Mouse (Mus musculus): ENCODE results near the gene Slc35d1. TPM values are rescaled to one million over a fixed set of nuclear protein-coding genes. Genes with fewer than 3 reads are reported as not detected.
A peak's percentile ranks its signal among the peaks of the same experiment; 100 is the strongest.

Gene Slc35d1
- 12.7 and 12.8 TPM in 2 replicates for polyA plus RNA-seq (2016; fragmentation: Nextera tagmentation; extraction: Ambion mirVana)

GRCm38 (mm10) chr4:103214925-103215820 is at the start of gene Slc35d1:
Gene Slc35d1 (minus strand): TSS chr4:103215164.
- peak within 1 kb of the TSS; percentile 83 for H3K4me3 ChIP-seq
- ATAC-seq (ENCODE audit: low FRiP score): peak; percentile 97
- 2% methylated on average over 64 of the region's 70 CpGs for WGBS

GRCm38 (mm10) chr4:103263812-103264396 is 48.9 kb upstream of the Slc35d1 start:
- no peaks in the 10 kb centered on the region for H3K36me3 ChIP-seq
- H3K4me2 ChIP-seq (replicated peaks): no peak overlapping the region
- 26% methylated on average over 8 of the region's 8 CpGs for WGBS
- no peak overlapping the region for H3K27ac ChIP-seq
- H3K4me3 ChIP-seq: no peak overlapping the region
- H3K9me3 ChIP-seq (replicated peaks): no peaks in the 10 kb centered on the region
- peaks cover 8% of the 10 kb centered on the region; the same call in 1 of the 2 replicates for H3K4me1 ChIP-seq
- no peaks in the 10 kb centered on the region for H3K27me3 ChIP-seq
- no peak overlapping the region for H3K9ac ChIP-seq
- ATAC-seq (ENCODE audit: low FRiP score): no peak

More at GRCm38 (mm10) chr4:103214925-103215820, at the start of gene Slc35d1:
- Histone ChIP-seq H3K36me3 (0 out of 2 replicates have a peak, but pooled peaks cover 5% of the 10 kb centered on the region), H3K27ac (peak within 1 kb of the TSS; percentile 99), H3K27me3 (no peaks in the 10 kb centered on the region), H3K9ac (peak within 1 kb of the TSS; percentile 96), H3K4me2 (replicated peaks) (peak within 1 kb of the TSS; percentile 73), H3K9me3 (replicated peaks) (no peaks in the 10 kb centered on the region), H3K4me1 (peaks cover 13% of the 10 kb centered on the region)

GRCm38 (mm10) chr4:103263378-103263777 is 48.4 kb upstream of the Slc35d1 start:
- Histone ChIP-seq H3K9ac (no peak overlapping the region), H3K4me1 (peaks cover 8% of the 10 kb centered on the region; the same call in 1 of the 2 replicates), H3K4me3 (no peak overlapping the region), H3K36me3 (no peaks in the 10 kb centered on the region), H3K27ac (no peak overlapping the region), H3K4me2 (replicated peaks) (no peak overlapping the region), H3K27me3 (no peaks in the 10 kb centered on the region), H3K9me3 (replicated peaks) (no peaks in the 10 kb centered on the region)
- no peak for ATAC-seq (ENCODE audit: low FRiP score)
- 52% methylated on average over 5 of the region's 5 CpGs for WGBS

- Histone ChIP-seq H3K27ac (no peak overlapping the region), H3K4me2 (replicated peaks) (no peak overlapping the region), H3K36me3 (no peaks in the 10 kb centered on the region), H3K9ac (no peak overlapping the region), H3K9me3 (replicated peaks) (no peaks in the 10 kb centered on the region), H3K4me3 (no peak overlapping the region), H3K27me3 (no peaks in the 10 kb centered on the region), H3K4me1 (peaks cover 5% of the 10 kb centered on the region; the same call in 1 of the 2 replicates)
- no peak for ATAC-seq (ENCODE audit: low FRiP score)
- 90% methylated on average over 3 of the region's 3 CpGs for WGBS
Measured at GRCm38 (mm10) chr4:103258817-103259216, 43.9 kb upstream of the Slc35d1 start.

GRCm38 (mm10) chr4:103253846-103254245 is 38.9 kb upstream of the Slc35d1 start:
- Histone ChIP-seq H3K9me3 (replicated peaks) (no peaks in the 10 kb centered on the region), H3K36me3 (no peaks in the 10 kb centered on the region), H3K4me2 (replicated peaks) (no peak overlapping the region), H3K4me3 (no peak overlapping the region), H3K27me3 (no peaks in the 10 kb centered on the region), H3K9ac (no peak overlapping the region), H3K27ac (no peak overlapping the region), H3K4me1 (no peaks in the 10 kb centered on the region)
- ATAC-seq (ENCODE audit: low FRiP score): no peak
- 89% methylated on average over 4 of the region's 4 CpGs for WGBS

GRCm38 (mm10) chr4:103249436-103250085 is 34.6 kb upstream of the Slc35d1 start:
- Histone ChIP-seq H3K9ac (no peak overlapping the region), H3K9me3 (replicated peaks) (no peaks in the 10 kb centered on the region), H3K4me3 (no peak overlapping the region), H3K36me3 (no peaks in the 10 kb centered on the region), H3K27me3 (no peaks in the 10 kb centered on the region), H3K4me1 (no peaks in the 10 kb centered on the region), H3K27ac (no peak overlapping the region), H3K4me2 (replicated peaks) (no peak overlapping the region)
- 74% methylated on average over 6 of the region's 6 CpGs for WGBS
- no peak for ATAC-seq (ENCODE audit: low FRiP score)

GRCm38 (mm10) chr4:103247813-103248212 is 32.8 kb upstream of the Slc35d1 start:
- H3K9ac ChIP-seq: no peak overlapping the region

GRCm38 (mm10) chr4:103247249-103247648 is 32.3 kb upstream of the Slc35d1 start:
- WGBS: 84% methylated on average over 3 of the region's 3 CpGs
- no peak overlapping the region for H3K9ac ChIP-seq
- H3K36me3 ChIP-seq: no peaks in the 10 kb centered on the region
- H3K9me3 ChIP-seq (replicated peaks): no peaks in the 10 kb centered on the region
- H3K4me3 ChIP-seq: no peak overlapping the region
- ATAC-seq (ENCODE audit: low FRiP score): no peak
- H3K27me3 ChIP-seq: no peaks in the 10 kb centered on the region
- no peak overlapping the region for H3K27ac ChIP-seq
- H3K4me1 ChIP-seq: no peaks in the 10 kb centered on the region
- H3K4me2 ChIP-seq (replicated peaks): no peak overlapping the region

More at GRCm38 (mm10) chr4:103247813-103248212, 32.8 kb upstream of the Slc35d1 start:
- Histone ChIP-seq H3K4me1 (no peaks in the 10 kb centered on the region), H3K27ac (no peak overlapping the region), H3K4me3 (no peak overlapping the region), H3K9me3 (replicated peaks) (no peaks in the 10 kb centered on the region), H3K27me3 (no peaks in the 10 kb centered on the region), H3K4me2 (replicated peaks) (no peak overlapping the region), H3K36me3 (no peaks in the 10 kb centered on the region)
- 85% methylated on average over 2 of the region's 2 CpGs for WGBS
- no peak for ATAC-seq (ENCODE audit: low FRiP score)

GRCm38 (mm10) chr4:103232156-103232555 is 17.2 kb upstream of the Slc35d1 start:
- no peak overlapping the region for H3K4me3 ChIP-seq
- H3K9me3 ChIP-seq (replicated peaks): no peaks in the 10 kb centered on the region
- H3K4me2 ChIP-seq (replicated peaks): no peak overlapping the region
- no peaks in the 10 kb centered on the region for H3K27me3 ChIP-seq
- WGBS: 28% methylated on average over 2 of the region's 2 CpGs
- no peak for ATAC-seq (ENCODE audit: low FRiP score)
- H3K36me3 ChIP-seq: no peaks in the 10 kb centered on the region
- H3K4me1 ChIP-seq: no peaks in the 10 kb centered on the region
- H3K27ac ChIP-seq: no peak overlapping the region
- no peak overlapping the region for H3K9ac ChIP-seq

GRCm38 (mm10) chr4:103222854-103223253 is 7.9 kb upstream of the Slc35d1 start:
- no peak overlapping the region for H3K9ac ChIP-seq
- H3K27me3 ChIP-seq: no peaks in the 10 kb centered on the region
- ATAC-seq (ENCODE audit: low FRiP score): no peak
- no peaks in the 10 kb centered on the region for H3K36me3 ChIP-seq
- H3K9me3 ChIP-seq (replicated peaks): no peaks in the 10 kb centered on the region
- H3K27ac ChIP-seq: no peak overlapping the region
- H3K4me2 ChIP-seq (replicated peaks): no peak overlapping the region
- H3K4me1 ChIP-seq: no peaks in the 10 kb centered on the region; the same call in none of the 2 replicates
- no peak overlapping the region for H3K4me3 ChIP-seq
- 43% methylated on average over 9 of the region's 9 CpGs for WGBS

- Histone ChIP-seq H3K9ac (no peak overlapping the region), H3K4me1 (no peaks in the 10 kb centered on the region; the same call in none of the 2 replicates), H3K27me3 (no peaks in the 10 kb centered on the region), H3K36me3 (no peaks in the 10 kb centered on the region), H3K4me2 (replicated peaks) (no peak overlapping the region), H3K9me3 (replicated peaks) (no peaks in the 10 kb centered on the region), H3K27ac (no peak overlapping the region), H3K4me3 (no peak overlapping the region)
- WGBS: 84% methylated on average over 6 of the region's 6 CpGs
- no peak for ATAC-seq (ENCODE audit: low FRiP score)
Measured at GRCm38 (mm10) chr4:103221789-103222188, 6.8 kb upstream of the Slc35d1 start.

GRCm38 (mm10) chr4:103219011-103219410 is 4.0 kb upstream of the Slc35d1 start:
- H3K9ac ChIP-seq: no peak overlapping the region
- no peak overlapping the region for H3K4me2 ChIP-seq (replicated peaks)
- H3K4me1 ChIP-seq: peaks cover 5% of the 10 kb centered on the region
- WGBS: 62% methylated on average over 5 of the region's 5 CpGs
- H3K9me3 ChIP-seq (replicated peaks): no peaks in the 10 kb centered on the region
- H3K4me3 ChIP-seq: no peak overlapping the region
- H3K27ac ChIP-seq: no peak overlapping the region
- no peak for ATAC-seq (ENCODE audit: low FRiP score)
- H3K36me3 ChIP-seq: no peaks in the 10 kb centered on the region
- H3K27me3 ChIP-seq: no peaks in the 10 kb centered on the region
